Mouse (Mus musculus): ENCODE data around the gene Zfp526. TPM values are rescaled to one million over a fixed set of nuclear protein-coding genes. Genes with fewer than 3 reads are reported as not detected.

Zfp526 gene
- total RNA-seq, 1 experiment from 2014 or later: 2.4 TPM

DNA sequence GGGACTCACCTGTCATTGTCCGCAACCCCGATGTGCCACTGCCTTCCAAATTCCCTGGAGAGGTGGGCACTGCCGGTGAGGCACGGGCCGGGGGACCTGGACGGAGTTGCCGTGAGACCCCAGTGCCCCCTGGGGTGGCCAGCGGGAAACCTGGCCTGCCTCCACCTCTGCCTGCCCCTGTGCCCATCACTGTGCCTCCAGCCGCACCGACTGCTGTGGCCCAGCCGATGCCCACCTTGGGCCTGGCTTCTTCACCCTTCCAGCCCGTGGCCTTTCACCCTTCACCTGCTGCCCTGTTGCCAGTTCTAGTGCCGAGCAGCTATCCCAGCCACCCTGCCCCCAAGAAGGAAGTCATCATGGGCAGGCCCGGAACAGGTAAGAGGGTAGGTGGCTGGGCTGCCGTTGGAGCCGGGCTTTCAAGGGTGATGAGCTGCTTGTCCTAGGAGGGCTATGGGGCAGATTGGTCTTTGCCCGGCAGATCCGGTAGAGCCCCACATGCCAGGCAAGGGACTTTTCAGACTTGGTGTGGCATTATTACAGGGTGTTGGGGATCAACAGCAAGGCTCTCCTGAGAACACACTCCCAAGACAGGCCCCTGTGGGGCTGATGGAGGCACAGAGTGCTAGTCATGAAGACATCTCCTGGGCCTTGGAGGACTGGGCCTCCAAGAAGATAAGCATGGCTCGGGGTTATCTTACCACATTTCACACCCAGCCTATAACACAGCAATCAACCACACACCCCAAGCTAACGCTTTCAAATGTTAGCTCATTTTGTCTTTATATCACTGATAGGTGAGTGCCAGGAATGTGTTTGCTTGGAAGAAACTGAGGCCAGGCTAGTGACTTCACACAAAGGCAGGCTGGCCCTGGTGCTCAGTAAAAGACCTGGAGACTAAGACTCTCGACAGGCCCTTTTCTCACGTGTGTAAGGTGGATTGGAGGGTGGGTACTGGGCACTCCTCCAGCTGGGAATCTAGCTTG is 52.3 kb downstream of the Zfp526 start:
- ATAC-seq (replicated peaks; ENCODE audit: insufficient number of reproducible peaks, low FRiP score, low TSS enrichment, poor library complexity, severe bottlenecking): no peak

DNA sequence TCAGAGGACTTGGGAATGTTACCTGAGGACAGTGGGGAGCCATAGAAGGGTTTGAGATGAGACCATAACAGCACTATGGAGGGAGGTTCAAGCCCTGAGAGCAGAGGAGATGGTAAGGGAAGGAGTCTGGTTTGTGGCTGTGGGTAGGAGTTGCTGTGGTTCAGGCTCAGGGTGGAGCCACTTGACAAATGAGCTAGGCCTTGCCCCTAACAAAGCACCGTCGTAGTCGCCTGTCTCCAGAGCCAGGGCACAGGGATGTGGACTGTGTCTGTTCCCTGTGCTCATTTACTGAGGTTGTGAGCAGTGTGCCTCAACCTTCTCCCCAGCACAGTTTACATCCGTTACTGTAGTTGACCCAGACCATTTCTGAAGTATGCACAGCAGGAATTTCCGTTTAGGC is 53.3 kb downstream of the Zfp526 start:
- no peak for ATAC-seq (replicated peaks; ENCODE audit: insufficient number of reproducible peaks, low FRiP score, low TSS enrichment, poor library complexity, severe bottlenecking)

DNA sequence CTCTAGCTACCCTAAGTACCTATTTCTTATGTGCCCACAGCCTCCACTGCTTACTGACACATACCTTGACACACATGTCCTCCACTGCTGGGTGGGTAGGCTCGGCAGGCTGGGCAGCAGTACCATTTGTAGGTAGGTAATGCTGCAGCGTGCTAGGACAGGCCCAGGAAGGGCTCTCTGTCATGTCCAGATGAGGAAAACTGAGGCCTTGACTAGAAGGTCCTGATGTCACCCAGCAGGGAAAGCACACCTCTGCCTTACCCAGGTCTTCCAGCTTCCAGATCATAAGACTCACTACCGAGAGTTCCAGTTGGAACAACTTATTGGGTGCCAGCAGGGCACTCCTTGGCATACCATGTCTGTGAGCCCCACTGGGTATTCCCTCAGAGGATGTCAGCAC is 53.8 kb downstream of the Zfp526 start:
- no peak for ATAC-seq (replicated peaks; ENCODE audit: insufficient number of reproducible peaks, low FRiP score, low TSS enrichment, poor library complexity, severe bottlenecking)

DNA sequence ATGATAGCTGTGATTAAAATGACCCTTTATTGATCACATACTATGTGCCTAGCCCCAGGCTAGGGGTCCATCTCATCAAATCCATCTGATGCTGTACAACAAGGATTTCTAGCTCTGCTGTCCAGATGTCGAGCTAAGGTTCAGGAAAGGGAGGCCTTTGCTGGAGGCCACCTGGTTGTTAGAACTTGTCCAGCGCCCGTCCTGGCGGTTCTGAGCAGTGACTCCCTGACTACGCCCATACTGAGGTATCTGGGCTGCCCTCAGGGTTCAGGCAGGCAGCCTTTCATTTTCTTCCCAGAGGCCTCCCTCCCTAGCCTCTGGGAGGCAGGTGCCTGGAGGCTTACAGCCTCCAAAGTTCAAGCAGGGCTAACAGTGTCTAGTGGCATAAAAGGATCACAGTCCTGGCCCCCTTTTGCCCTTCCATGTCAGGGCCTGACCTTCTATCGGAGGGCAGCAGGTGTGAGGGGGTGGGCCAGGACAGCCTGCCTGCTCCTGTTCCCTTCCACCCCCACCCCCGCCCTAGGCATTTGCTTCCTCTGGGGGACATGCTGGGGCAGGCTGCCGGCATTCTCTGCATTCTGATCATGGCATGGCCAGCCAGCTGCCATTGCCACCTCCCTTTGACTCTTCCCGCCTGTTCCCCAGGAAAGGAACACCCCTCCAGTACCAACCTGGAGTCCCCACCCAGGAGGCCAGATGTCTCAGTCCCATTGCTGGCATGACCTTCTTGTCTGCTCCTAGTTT is 54.5 kb downstream of the Zfp526 start:
- no peak for ATAC-seq (replicated peaks; ENCODE audit: insufficient number of reproducible peaks, low FRiP score, low TSS enrichment, poor library complexity, severe bottlenecking)

Other genes starting within 250 kb of the Zfp526 start
- 82.7 to 149 TPM (median 92.1 TPM) in 3 replicates for gene Rabac1, start 248.7 kb upstream of the Zfp526 start, total RNA-seq (2017)
- gene Atp1a3, start 215.5 kb upstream of the Zfp526 start, total RNA-seq (2017): 54.0 to 91.3 TPM (median 63.7 TPM) in 3 replicates
- 0.48 to 2.9 TPM in 2 of 3 replicates, not detected in the other for gene Grik5, start 149.1 kb upstream of the Zfp526 start, total RNA-seq (2017)
- 1.5 to 4.7 TPM (median 3.4 TPM) in 3 replicates for gene Zfp574, start 148.9 kb upstream of the Zfp526 start, total RNA-seq (2017)
- gene Pou2f2, start 41.7 kb upstream of the Zfp526 start, total RNA-seq (2017): 35.8 to 70.4 TPM (median 38.0 TPM) in 3 replicates
- gene Dedd2, start 810 bp upstream of the Zfp526 start, total RNA-seq (2017): 75.0 to 94.7 TPM (median 76.7 TPM) in 3 replicates
- gene Gsk3a, start 16.4 kb downstream of the Zfp526 start, total RNA-seq (2017): 42.8 to 71.0 TPM (median 43.0 TPM) in 3 replicates
- gene Erf, start 29.3 kb downstream of the Zfp526 start, total RNA-seq (2017): 3.7 to 8.1 TPM (median 7.3 TPM) in 3 replicates
- gene Cic, start 46.3 kb downstream of the Zfp526 start, total RNA-seq (2017): 55.5 to 68.5 TPM (median 65.9 TPM) in 3 replicates
- 8.0 to 20.6 TPM (median 20.3 TPM) in 3 replicates for gene Pafah1b3, start 76.6 kb downstream of the Zfp526 start, total RNA-seq (2017)
- gene Prr19, start 80.0 kb downstream of the Zfp526 start, total RNA-seq (2017): not detected in 3 replicates
- not detected in 3 replicates for gene Tmem145, start 84.7 kb downstream of the Zfp526 start, total RNA-seq (2017)
- gene Megf8, start 95.7 kb downstream of the Zfp526 start, total RNA-seq (2017): 0.64 to 1.8 TPM (median 0.86 TPM) in 3 replicates
- not detected in 3 replicates for gene Cnfn, start 148.3 kb downstream of the Zfp526 start, total RNA-seq (2017)
- gene Lipe, start 177.3 kb downstream of the Zfp526 start, total RNA-seq (2017): 19.5 to 19.9 TPM (median 19.7 TPM) in 3 replicates
- gene Cxcl17, start 191.5 kb downstream of the Zfp526 start, total RNA-seq (2017): not detected in 3 replicates